Mouse (Mus musculus) CH12.LX (cell line): Measurements from ENCODE around the gene Safb2.

Source experiments
- CHD1 ChIP-seq: IDR thresholded peaks from 2 replicates; pipeline ENCODE4 v1.6.1; 2012; ENCODE audit warnings: low read depth, low read length, improper control_type of control experiment, inconsistent platforms
- CTCF ChIP-seq, 2 experiments: IDR thresholded peaks in 1 of 2; conservative IDR thresholded peaks in 1 of 2; 2 replicates each; pipeline ENCODE4 v1.5.1; 2011 to 2012; ENCODE audit warnings: low read depth in 2 of 2, low read length in 2 of 2, improper control_type of control experiment in 1 of 2, inconsistent platforms in 1 of 2, mild to moderate bottlenecking in 1 of 2, moderate library complexity in 1 of 2
- KAT2A ChIP-seq: IDR thresholded peaks from 2 replicates; pipeline ENCODE4 v1.6.1; 2012; ENCODE audit warnings: low read length, improper control_type of control experiment, inconsistent platforms; ENCODE audit not compliant: insufficient replicate concordance

- TF ChIP-seq CTCF (conservative IDR thresholded peaks at IDR 0.05 in 1 of 2, IDR thresholded peaks at IDR 0.05 in 1 of 2; ENCODE audit: low read depth in 2 of 2, low read length in 2 of 2) = peak in 1 of 2 experiments; percentile 5; a peak in 1 of 4 replicates
- no peak for TF ChIP-seq KAT2A
- TF ChIP-seq CHD1 = no peak
Observed at GRCm38 (mm10) chr17:56614391-56615135, 30.2 kb upstream of the Safb2 start.
